Mouse (Mus musculus): ENCODE measurements around the gene E2f4. TPM values are rescaled to one million over a fixed set of nuclear protein-coding genes. Genes with fewer than 3 reads are reported as not detected.
A peak's percentile ranks its signal among the peaks of the same experiment; 100 is the strongest.

The E2f4 gene
- total RNA-seq, 2 experiments from 2014 or later: 21.9 to 24.8 TPM

DNA sequence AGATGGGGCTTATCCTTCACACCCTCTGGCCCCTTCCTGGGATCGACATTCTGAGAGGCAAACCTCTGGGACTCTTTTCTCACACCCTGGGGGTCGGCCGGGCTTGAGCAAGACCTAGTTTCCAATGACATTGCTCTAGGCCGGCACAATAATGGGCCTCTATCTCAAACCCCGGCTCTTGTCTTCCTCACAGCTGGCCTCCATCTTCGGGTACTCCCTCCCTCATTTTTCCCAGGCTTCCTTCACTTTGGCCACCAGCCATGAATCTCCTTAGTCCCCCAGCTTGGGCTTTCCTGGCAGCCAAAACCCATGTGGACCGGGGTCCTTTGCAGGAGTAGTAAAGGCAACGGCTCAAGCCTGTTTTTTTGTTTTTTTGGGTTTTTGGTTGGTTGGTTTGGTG is 43.9 kb downstream of the E2f4 start:
- intact Hi-C loops (cut with DNase I): no loop called here
- DNase-seq: peak in 1 of 2 experiments; percentile 30

DNA sequence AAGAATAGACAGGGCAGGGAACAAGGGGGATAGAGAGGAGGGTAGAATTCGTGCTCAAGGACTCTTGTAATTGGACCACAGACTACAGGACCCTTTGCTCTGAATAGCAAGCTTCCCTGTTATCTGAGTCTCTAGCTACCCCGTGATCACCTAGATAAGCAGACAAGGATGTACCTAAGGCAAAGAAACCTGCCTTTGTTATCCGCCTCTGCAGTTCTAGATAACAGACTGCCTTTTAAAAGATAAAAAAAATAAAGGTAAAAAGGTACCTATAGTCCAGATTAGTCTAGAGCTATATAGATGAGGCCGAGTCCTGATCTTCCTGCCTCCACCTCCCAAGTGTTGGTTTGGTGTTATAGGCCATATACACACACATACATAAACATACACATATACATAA is 45.3 kb downstream of the E2f4 start:
- intact Hi-C loops (cut with DNase I): no loop called here

DNA sequence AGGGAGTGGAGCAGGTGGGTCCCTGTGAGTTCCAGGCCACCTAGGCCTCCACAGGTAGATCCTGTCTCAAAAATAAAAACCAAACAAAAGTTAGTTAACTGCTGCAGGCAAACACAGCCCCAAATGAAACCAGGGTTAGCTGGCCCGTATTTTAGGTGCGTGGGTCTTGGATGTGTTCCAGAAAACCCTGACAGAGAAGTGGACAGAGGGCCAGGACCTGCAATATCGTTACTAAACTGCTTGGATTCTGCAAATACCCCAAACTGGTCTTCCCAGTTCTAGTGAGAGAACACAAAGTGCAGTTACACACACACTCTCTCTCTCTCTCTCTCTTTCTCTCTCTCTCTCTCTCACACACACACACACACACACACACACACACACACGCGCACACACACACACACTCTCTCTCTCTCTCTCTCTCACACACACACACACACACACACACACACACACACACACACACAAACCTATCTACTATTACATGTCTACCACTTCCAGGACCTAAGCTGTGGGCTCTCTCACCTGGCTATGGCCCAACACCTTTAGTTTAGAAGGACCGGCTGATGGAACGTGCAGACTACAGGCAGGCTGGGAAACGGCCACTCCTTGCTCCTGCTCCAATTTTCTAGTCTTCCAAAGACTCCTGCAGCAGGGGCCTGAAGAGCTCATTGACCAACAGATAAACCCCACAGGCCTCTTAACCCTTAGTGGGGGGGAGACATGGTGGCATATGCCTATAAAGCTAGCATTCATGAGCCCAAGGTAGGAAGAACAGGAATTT is 46.5 kb downstream of the E2f4 start:
- DNase-seq: no peak
- intact Hi-C loops (cut with DNase I): loop anchor here (2.0 kb wide), 1 partner anchor 15 kb away; no protein-coding TSS in a partner anchor

More for the DNA sequence above, 45.3 kb downstream of the E2f4 start:
- DNase-seq: no peak

DNA sequence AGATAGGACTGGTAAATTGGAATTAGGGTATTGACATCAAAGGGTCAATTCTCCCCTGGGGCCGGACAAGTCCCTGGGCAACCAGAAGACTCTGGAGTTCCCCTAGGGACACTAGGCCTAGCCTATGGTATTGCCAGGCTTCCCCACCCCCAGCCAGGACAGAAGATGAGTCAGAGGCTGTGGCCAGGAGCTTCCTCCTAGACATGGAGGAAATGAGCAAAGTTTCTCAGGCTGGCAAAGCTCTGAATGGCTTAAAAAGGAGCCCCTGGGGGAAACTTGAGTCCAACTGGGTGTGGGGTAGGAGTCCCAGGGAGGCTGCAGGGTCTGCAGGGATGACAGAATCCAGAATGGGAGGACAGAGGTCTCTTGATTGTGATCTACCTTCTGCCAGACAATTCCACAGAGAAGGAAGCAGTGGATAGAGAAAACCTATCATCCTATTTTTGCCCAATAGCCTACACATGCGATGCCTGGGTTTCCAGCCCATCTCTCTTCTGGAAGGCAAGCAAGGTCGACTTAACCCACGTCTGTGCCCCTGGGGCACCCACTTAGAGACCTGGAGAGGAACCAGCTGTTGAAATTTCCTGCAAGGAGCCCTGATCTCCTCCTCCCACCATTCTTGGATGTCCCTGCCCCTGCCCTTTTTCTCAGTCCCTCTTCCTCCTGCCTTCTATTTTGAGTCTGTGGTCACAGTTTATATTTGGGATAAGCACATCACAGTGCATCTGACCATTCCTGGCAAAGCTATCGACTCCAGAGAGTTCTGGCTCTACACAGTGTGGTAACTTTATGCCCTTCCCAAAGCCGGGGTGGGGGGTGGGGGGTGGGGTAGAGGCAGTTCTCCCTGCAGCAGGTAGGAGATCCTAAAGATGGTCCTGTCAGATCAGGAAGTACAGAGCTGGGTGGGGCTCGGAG is 47.9 kb downstream of the E2f4 start:
- DNase-seq: no peak
- intact Hi-C loops (cut with DNase I): loop anchor here (2.0 kb wide), 1 partner anchor 17 kb away; no protein-coding TSS in a partner anchor

DNA sequence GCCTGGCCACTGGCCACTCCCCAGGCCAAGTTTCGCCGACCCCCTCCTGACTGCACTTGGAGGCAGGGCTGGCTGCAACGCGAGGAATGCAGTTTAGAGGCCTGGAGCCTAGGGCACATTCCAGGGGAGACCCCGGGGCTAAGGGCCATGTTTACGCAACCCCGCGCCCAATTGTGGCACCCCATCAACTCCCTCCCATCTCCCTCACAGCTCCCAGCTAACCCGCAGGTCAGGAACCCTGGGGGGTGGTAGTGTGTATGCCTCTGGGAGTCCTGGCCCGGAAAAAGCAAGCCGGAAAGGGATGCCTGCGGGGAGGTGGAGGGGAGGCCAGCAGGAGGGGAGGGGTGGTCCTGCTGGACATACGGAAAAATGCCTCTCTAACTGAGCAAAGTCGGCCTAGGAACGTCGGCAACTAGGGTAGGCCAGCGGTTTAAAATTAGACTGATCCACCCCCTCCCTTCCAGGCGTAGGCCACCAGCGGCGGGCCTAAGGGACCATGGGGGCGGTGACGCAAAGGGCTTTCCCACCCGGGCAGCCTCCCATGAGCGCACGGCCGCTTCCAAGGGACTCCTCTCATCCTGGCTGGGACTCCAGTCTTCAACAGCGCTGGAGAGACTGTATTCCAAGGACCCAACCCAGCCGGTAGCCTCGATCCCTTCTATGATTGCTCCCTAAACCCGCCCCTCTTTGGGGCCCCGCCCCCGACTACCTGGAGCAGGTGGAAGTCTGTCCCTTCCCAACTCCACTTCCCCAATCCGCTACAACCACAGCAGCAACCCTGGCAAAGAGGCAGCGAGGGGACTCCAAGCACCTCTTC is 49.4 kb downstream of the E2f4 start:
- intact Hi-C loops (cut with DNase I): no loop called here
- peak; percentile 78 to 85 for DNase-seq

DNA sequence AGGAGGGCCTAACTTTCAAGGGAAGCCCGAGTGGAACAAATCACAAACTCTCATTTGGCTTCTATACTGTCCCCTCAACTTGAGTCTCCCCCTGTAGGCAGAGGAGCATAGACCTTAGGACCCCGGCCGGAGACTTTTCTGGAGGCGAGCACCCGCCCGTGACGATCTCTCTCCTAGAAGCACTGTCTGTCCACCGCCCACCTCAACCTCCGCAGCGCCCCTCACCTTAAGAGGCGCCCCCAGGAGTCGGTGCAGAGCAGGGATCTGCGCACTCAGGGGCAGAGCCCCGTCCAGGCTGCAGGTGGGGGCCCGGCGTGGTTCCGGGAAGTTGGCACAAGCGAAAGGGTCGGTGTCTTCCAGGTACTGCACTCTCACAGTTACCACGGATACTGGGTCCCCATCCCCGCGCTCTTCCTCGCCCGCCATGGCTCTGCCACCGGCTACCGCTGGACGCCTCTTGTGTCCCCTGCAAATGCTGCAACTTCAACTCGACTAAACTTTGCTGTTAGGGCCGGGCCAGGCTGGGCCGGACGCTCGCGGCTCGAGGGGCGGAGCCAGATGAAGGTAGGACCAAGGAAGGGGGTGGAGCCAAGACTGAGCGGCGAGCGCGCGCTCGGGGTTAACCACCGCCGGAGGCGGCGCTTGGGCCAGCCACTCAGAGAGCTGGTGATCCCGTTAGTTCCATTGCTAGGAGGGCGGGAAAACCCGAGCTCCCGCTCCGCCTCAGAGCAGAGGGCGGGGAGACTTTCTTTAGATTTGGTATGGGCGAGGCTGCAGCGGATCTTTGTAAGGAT is 50.2 kb downstream of the E2f4 start, which contains the start of gene Fhod1:
Fhod1 (minus strand) TSS at position 526 of the 794 bp plus-strand sequence.
- peak; percentile 93 to 94 for DNase-seq
- intact Hi-C loops (cut with DNase I): no loop called here

DNA sequence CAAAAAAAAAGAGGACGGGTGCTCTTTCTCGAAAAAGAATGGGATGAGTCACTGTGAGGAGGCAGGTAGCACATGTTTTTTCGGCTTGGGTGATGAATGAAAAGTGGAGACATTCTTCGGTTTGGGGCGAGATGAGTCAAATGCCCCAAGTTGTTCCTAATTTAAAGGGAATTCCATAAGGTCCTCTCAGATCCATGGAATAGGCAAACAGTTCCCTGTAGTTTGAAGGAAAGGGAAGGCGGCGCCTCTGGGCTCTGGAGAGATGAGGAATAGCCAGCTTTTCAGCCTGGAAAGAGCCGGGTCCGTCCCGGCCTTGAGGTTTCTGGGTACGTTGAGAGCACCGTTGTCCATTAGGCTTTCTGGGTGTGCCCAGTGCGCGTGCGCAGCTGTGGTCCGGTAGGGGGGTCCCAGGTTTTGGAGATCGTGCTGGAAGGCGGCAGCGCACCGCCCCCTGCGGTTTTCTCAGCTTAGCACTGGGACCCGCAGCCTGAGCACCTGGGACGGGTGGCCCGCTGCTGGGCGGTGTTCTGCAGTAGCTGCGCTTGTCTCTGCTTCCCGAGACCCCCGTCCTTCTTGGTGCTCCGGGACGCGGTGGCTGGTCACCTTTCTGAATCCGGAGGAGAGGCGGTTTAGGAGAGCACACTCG is 51.1 kb downstream of the E2f4 start, which contains the start of gene Slc9a5:
Slc9a5 (plus strand) TSS at position 394 of the 646 bp plus-strand sequence.
- DNase-seq: peak; percentile 44 to 54
- intact Hi-C loops (cut with DNase I): no loop called here

DNA sequence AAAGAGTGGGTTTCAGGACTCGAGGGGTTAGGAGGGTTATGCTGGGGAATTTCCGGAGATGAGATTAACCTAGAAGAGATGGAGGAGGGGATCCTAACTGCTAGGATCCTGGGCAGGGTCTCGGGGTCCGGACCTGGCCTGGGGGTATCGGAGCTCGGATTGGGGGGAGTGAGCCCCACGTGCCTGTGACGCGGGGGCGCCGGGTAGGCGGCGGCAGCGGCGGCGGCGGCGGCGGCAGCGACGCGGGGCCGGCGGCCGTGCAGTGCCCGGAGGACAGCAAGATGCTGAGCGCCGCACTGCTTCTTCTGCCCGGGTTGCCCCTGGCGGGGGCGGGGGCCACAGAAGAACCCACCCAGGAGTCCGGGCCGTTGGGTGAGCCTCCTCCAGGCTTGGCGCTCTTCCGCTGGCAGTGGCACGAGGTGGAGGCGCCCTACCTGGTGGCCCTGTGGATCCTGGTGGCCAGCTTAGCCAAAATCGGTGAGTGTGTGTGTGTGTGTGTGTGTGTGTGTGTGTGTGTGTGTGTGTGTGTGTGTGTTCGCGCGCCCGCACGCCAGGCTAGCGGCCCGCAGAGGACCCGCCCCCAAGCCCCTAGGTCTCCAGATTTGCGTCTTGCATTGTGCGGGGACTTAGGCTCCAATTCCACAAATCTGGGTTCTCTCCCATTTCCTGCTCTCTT is 51.8 kb downstream of the E2f4 start:
- intact Hi-C loops (cut with DNase I): no loop called here
- DNase-seq: peak; percentile 31 to 32

DNA sequence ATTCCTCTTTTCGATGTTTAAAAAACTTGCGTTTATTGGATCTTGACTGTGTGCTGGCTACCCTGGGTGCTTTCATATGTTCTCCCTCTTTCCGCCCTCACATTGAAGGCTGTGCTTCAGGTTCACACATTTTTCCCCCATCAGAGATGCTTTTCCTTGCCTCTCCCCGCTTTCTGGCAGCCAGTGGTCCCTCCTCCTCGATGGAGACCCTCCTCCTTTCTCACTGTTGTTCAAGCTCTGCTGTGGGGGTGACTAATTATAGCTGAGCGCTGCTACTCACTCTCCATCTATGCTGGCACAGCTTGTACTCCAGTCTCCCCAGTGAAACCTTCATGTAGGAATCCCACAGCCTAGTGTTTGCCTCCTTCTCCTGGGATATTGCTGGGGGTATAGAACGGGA is 52.7 kb downstream of the E2f4 start:
- intact Hi-C loops (cut with DNase I): no loop called here
- DNase-seq: no peak

DNA sequence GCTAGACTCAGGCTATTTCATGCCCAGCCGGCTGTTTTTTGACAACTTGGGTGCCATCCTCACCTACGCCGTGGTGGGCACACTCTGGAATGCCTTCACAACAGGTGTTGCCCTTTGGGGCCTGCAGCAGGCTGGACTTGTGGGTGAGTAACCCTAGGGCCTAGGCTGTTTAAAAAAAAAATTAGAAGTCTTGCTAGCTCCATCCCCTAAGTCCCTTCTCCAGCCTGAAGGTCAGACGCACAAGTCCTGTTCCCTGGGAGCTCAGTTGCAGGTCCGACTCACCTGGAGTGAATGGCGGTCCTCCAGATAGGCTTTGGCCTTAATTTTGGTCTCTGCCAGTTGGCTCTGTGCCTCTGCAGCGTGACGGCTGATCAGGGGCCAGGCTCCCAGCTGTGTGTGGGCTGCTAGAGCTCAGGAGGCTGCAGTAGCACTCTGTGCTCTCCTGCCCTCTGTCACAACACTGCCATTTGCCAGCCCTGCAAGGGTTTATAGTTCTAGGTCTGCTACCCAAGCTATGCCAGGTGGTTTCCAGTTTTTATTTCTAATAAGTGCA is 56.2 kb downstream of the E2f4 start:
- DNase-seq: no peak
- intact Hi-C loops (cut with DNase I): no loop called here

DNA sequence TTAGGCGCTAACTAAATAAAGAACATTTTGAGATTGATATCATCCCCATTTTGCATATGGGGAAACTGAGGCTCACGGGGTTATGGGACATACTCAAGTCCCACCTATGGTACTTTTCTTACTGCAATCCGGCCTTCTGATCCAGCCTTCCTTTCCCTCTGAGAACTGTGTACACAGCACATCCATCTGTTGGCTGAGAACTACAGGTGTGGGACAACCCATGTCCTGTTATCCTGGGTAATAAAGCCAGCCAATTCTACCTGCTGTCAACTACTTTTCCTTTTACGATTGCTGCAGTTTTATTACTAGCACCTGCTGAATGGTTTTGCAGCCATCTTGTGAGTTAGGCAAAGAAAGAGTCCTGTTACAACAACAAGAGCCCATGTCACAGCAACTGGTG is 57.1 kb downstream of the E2f4 start:
- no peak for DNase-seq
- intact Hi-C loops (cut with DNase I): no loop called here

Small RNAs within 50 kb of the gene (microRNA-seq; reads per million reads assigned to microRNA genes)
- gene Gm27320: 0 reads per million in 2 experiments
- 1,532 to 10,548 reads per million in 2 experiments for gene Mir328

Other genes starting within 250 kb of the E2f4 start
- not detected for gene Ces3a, start 249.1 kb upstream of the E2f4 start, total RNA-seq (2021)
- not detected for gene Ces3b, start 213.9 kb upstream of the E2f4 start, total RNA-seq (2021)
- gene Ces4a, start 165.9 kb upstream of the E2f4 start, total RNA-seq (2021): not detected
- gene Cbfb, start 127.0 kb upstream of the E2f4 start, total RNA-seq (2021): 10 to 100 TPM; 24.4 to 27.9 TPM
- 10 to 100 TPM; 16.7 to 22.0 TPM for gene D230025D16Rik, start 72.5 kb upstream of the E2f4 start, total RNA-seq (2021)
- 1 to 10 TPM; 5.1 to 5.6 TPM for gene B3gnt9, start 42.5 kb upstream of the E2f4 start, total RNA-seq (2021)
- gene Tradd, start 33.1 kb upstream of the E2f4 start, total RNA-seq (2021): 1 to 10 TPM; 6.3 to 7.2 TPM
- gene Fbxl8, start 33.0 kb upstream of the E2f4 start, total RNA-seq (2021): 1 to 10 TPM; 2.4 to 3.1 TPM
- under 1 TPM; 0.73 to 0.96 TPM for gene Hsf4, start 27.9 kb upstream of the E2f4 start, total RNA-seq (2021)
- 10 to 100 TPM; 17.9 to 19.0 TPM for gene Nol3, start 21.5 kb upstream of the E2f4 start, total RNA-seq (2021)
- 1 to 10 TPM; 1.5 to 3.2 TPM for gene 4931428F04Rik, start 7.8 kb upstream of the E2f4 start, total RNA-seq (2021)
- gene Exoc3l, start 1.6 kb upstream of the E2f4 start, total RNA-seq (2021): 1 to 10 TPM; 8.5 to 8.6 TPM
- 1 to 10 TPM in 1 of 2 experiments, under 1 TPM in 1; 0.86 to 1.2 TPM for gene Elmo3, start 7.9 kb downstream of the E2f4 start, total RNA-seq (2021)
- gene Lrrc29, start 28.6 kb downstream of the E2f4 start, total RNA-seq (2021): 1 to 10 TPM; 1.7 to 1.9 TPM
- gene Tmem208, start 28.7 kb downstream of the E2f4 start, total RNA-seq (2021): 10 to 100 TPM; 23.3 to 29.6 TPM
- 1 to 10 TPM; 9.2 to 9.4 TPM for gene Fhod1, start 50.3 kb downstream of the E2f4 start, total RNA-seq (2021)
- gene Slc9a5, start 51.2 kb downstream of the E2f4 start, total RNA-seq (2021): under 1 TPM; 0.83 to 0.86 TPM
- gene Plekhg4, start 75.6 kb downstream of the E2f4 start, total RNA-seq (2021): not detected
- gene Kctd19, start 115.8 kb downstream of the E2f4 start, total RNA-seq (2021): not detected
- gene Lrrc36, start 115.9 kb downstream of the E2f4 start, total RNA-seq (2021): under 1 TPM; 0.68 to 0.86 TPM
- gene Tppp3, start 173.9 kb downstream of the E2f4 start, total RNA-seq (2021): 10 to 100 TPM; 47.7 to 50.1 TPM
- 10 to 100 TPM; 14.9 to 16.3 TPM for gene Zdhhc1, start 199.2 kb downstream of the E2f4 start, total RNA-seq (2021)
- 1 to 10 TPM in 1 of 2 experiments, under 1 TPM in 1; 0.53 to 1.0 TPM for gene Hsd11b2, start 221.1 kb downstream of the E2f4 start, total RNA-seq (2021)

Measured in heart, postnatal 14 days (tissue).